Mouse (Mus musculus) left cerebral cortex, postnatal 10 days (tissue): Measurements from ENCODE around the gene Plac1. TPM values are rescaled to one million over a fixed set of nuclear protein-coding genes. Genes with fewer than 3 reads are reported as not detected.

Experiments
- DNase-seq, 2 experiments: peaks; one replicate each; pipeline ENCODE4 v3.0.0; 2021 to 2022; ENCODE audit warnings: low spot score in 2 of 2, mixed read lengths in 1 of 2; ENCODE audit errors: extremely low spot score in 1 of 2
- intact Hi-C: fragments of 180-260 bp; cut with DNase I; formaldehyde crosslinking; loops from one replicate; pipeline ENCODE4 v1.15.1; 2025
- total RNA-seq, 2 experiments: library from RNA; stranded (reverse); gene quantifications; 2 replicates each; pipeline ENCODE4 v1.2.3; 2021

Gene Plac1
- total RNA-seq, 2 experiments from 2014 or later, result not detected

- no peak for DNase-seq
- intact Hi-C loops, result no loop called here
These were observed 114.0 kb downstream of the Plac1 start for GRCm38 (mm10) chrX:53125838-53126467.

- intact Hi-C loops, result no loop called here
- DNase-seq, result no peak
These were observed 116.3 kb downstream of the Plac1 start for GRCm38 (mm10) chrX:53123562-53123961.

- intact Hi-C loops, result no loop called here
These were observed 121.3 kb downstream of the Plac1 start for GRCm38 (mm10) chrX:53118631-53119030.

GRCm38 (mm10) chrX:53118019-53118418, 121.9 kb downstream of the Plac1 start:
- intact Hi-C loops, result no loop called here
- DNase-seq, result no peak

More at GRCm38 (mm10) chrX:53118631-53119030, 121.3 kb downstream of the Plac1 start:
- no peak for DNase-seq

GRCm38 (mm10) chrX:53114994-53115393, 124.9 kb downstream of the Plac1 start:
- no peak for DNase-seq
- intact Hi-C loops, result no loop called here

GRCm38 (mm10) chrX:53110142-53110541, 129.8 kb downstream of the Plac1 start:
- no peak for DNase-seq
- intact Hi-C loops, result no loop called here

GRCm38 (mm10) chrX:53107127-53107526, 132.8 kb downstream of the Plac1 start:
- intact Hi-C loops, result no loop called here

GRCm38 (mm10) chrX:53101165-53101564, 138.7 kb downstream of the Plac1 start:
- DNase-seq, result no peak
- intact Hi-C loops, result no loop called here

More at GRCm38 (mm10) chrX:53107127-53107526, 132.8 kb downstream of the Plac1 start:
- no peak for DNase-seq

GRCm38 (mm10) chrX:53099951-53100350, 140.0 kb downstream of the Plac1 start:
- intact Hi-C loops, result no loop called here

GRCm38 (mm10) chrX:53099266-53099665, 140.6 kb downstream of the Plac1 start:
- intact Hi-C loops, result no loop called here
- no peak for DNase-seq

More at GRCm38 (mm10) chrX:53099951-53100350, 140.0 kb downstream of the Plac1 start:
- no peak for DNase-seq

GRCm38 (mm10) chrX:53098293-53098692, 141.6 kb downstream of the Plac1 start:
- no peak for DNase-seq
- intact Hi-C loops, result no loop called here

- intact Hi-C loops, result no loop called here
- DNase-seq, result no peak
These were observed 142.1 kb downstream of the Plac1 start for GRCm38 (mm10) chrX:53097786-53098185.

- intact Hi-C loops, result no loop called here
- DNase-seq, result no peak
These were observed 146.5 kb downstream of the Plac1 start for GRCm38 (mm10) chrX:53093381-53093780.

- intact Hi-C loops, result loop anchor here (10.0 kb wide), 1 partner anchor 966 kb away; no protein-coding TSS in a partner anchor
- no peak for DNase-seq
These were observed 151.1 kb downstream of the Plac1 start for GRCm38 (mm10) chrX:53088663-53089292.

GRCm38 (mm10) chrX:53087202-53087601, 152.7 kb downstream of the Plac1 start:
- intact Hi-C loops, result loop anchor here (10.0 kb wide), 1 partner anchor 968 kb away; no protein-coding TSS in a partner anchor
- no peak for DNase-seq

- intact Hi-C loops, result loop anchor here (10.0 kb wide), 1 partner anchor 969 kb away; no protein-coding TSS in a partner anchor
- no peak for DNase-seq
These were observed 154.4 kb downstream of the Plac1 start for GRCm38 (mm10) chrX:53085559-53085958.

GRCm38 (mm10) chrX:53064406-53064805, 175.5 kb downstream of the Plac1 start:
- no peak for DNase-seq
- intact Hi-C loops, result no loop called here

GRCm38 (mm10) chrX:53059426-53060007, 180.4 kb downstream of the Plac1 start:
- intact Hi-C loops, result loop anchor here (10.0 kb wide), 1 partner anchor 175 kb away; no protein-coding TSS in a partner anchor
- DNase-seq, result no peak

GRCm38 (mm10) chrX:53058459-53059280, 181.2 kb downstream of the Plac1 start:
- intact Hi-C loops, result loop anchor here (10.0 kb wide), 1 partner anchor 176 kb away; no protein-coding TSS in a partner anchor
- DNase-seq, result no peak
